Mouse (Mus musculus) kidney, postnatal 0 days (tissue): ENCODE results near the gene Cyp2b19. TPM values are rescaled to one million over a fixed set of nuclear protein-coding genes. Genes with fewer than 3 reads are reported as not detected.

Source experiments
- ATAC-seq: fragments of 200-750 bp; cut with Nextera tagmentation; replicated peaks from 2 replicates; pipeline ENCODE4 v1.8.0; 2017; ENCODE audit warnings: low read depth, moderate number of reproducible peaks, moderate TSS enrichment, moderate library complexity; ENCODE audit not compliant: low FRiP score
- DNase-seq: peaks from one replicate; pipeline ENCODE4 v3.0.0-alpha.2; 2016; ENCODE audit warnings: low spot score
- H3K27ac ChIP-seq: fragments of 300-500 bp; sonication (generic); 2 replicates; pipeline ENCODE4 v1.5.1; 2014; ENCODE audit warnings: mild to moderate bottlenecking
- H3K27me3 ChIP-seq: fragments of 300-500 bp; sonication (generic); 2 replicates; pipeline ENCODE4 v1.6.1; 2014; ENCODE audit warnings: low read length, mixed read lengths; ENCODE audit not compliant: insufficient read depth
- H3K36me3 ChIP-seq: fragments of 300-500 bp; sonication (generic); 2 replicates; pipeline ENCODE4 v1.6.1; 2014; ENCODE audit warnings: low read length, mixed read lengths; ENCODE audit not compliant: insufficient read depth
- H3K4me1 ChIP-seq: fragments of 300-500 bp; sonication (generic); replicated peaks from 2 replicates; pipeline ENCODE4 v1.6.1; 2014; ENCODE audit warnings: antibody characterized with exemption, low read length, mixed read lengths; ENCODE audit not compliant: insufficient read depth
- H3K4me2 ChIP-seq: fragments of 300-500 bp; sonication (generic); 2 replicates; pipeline ENCODE4 v1.6.1; 2014; ENCODE audit warnings: mild to moderate bottlenecking, low read length, moderate library complexity, mixed read lengths
- H3K4me3 ChIP-seq: fragments of 300-500 bp; sonication (generic); replicated peaks from 2 replicates; pipeline ENCODE4 v1.5.1; 2014; ENCODE audit warnings: low read depth, low read length
- H3K9ac ChIP-seq: fragments of 300-500 bp; sonication (generic); 2 replicates; pipeline ENCODE4 v1.6.1; 2014; ENCODE audit warnings: low read depth, low read length
- H3K9me3 ChIP-seq: fragments of 300-500 bp; sonication (generic); replicated peaks from 2 replicates; pipeline ENCODE4 v1.6.1; 2016; ENCODE audit warnings: low read length, inconsistent platforms, mixed read lengths
- CTCF ChIP-seq: IDR thresholded peaks from 2 replicates; pipeline ENCODE4 v1.5.1; 2016; ENCODE audit warnings: antibody characterized with exemption, low read depth, mild to moderate bottlenecking, moderate library complexity
- WGBS: fragments of 180-500 bp; shearing (Covaris S2); extraction: QIAGEN DNeasy Blood & Tissue Kit; methylation state at CpG from one replicate; pipeline ENCODE4 v1.1.7; 2014; 5-methylcytosine and 5-hydroxymethylcytosine counted together
- polyA plus RNA-seq: library from polyadenylated mRNA; unstranded; fragments of >200 nt; fragmentation: Nextera tagmentation; extraction: Ambion mirVana; gene quantifications from 2 replicates; pipeline ENCODE4 v1.2.1, GENCODE M21; 2015

The Cyp2b19 gene
- polyA plus RNA-seq, 1 experiment from 2014 or later = not detected

DNA sequence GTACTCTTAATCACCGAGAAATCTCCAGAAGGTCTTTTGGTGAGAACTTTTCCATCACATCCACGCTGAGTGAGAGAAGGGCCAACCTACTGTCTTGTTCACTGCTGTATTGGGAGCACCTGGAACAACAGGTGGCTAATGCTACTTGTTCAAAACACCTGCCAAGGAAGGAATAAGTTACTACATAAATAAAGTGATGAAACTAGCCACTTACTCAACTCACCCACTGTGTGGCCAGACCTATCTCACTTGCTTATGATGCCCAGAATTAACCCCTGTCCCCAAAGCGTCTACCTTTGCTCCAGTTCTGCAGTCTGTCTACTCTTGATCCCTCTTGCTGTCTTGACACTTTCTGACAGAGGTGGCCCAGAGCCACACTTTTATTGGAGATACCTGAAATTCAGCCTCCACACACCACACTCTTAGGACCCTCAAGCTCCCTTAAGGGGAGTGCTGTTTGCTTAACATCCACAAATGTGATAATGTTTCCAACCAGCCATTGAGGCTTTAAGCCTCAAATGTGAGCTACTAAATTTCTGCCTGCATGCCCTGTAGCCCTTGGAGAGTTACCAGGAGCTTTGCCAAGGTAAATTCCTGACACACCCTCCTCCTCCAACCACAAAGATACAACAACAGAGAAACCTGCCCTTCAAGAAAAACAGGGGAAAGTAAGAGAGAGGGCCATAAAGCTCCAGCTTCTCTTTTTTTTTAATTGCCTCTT, 16.1 kb downstream of the Cyp2b19 start:
- Histone ChIP-seq H3K27ac (no peak overlapping the region), H3K4me3 (no peak overlapping the region), H3K36me3 (no peaks in the 10 kb centered on the region), H3K27me3 (no peaks in the 10 kb centered on the region), H3K4me1 (no peaks in the 10 kb centered on the region), H3K9ac (no peak overlapping the region), H3K4me2 (no peak overlapping the region), H3K9me3 (no peaks in the 10 kb centered on the region)
- DNase-seq (no peak), ATAC-seq (no peak)
- no peak for TF ChIP-seq CTCF
- WGBS = 70% methylated on average over 3 of the region's 3 CpGs

DNA sequence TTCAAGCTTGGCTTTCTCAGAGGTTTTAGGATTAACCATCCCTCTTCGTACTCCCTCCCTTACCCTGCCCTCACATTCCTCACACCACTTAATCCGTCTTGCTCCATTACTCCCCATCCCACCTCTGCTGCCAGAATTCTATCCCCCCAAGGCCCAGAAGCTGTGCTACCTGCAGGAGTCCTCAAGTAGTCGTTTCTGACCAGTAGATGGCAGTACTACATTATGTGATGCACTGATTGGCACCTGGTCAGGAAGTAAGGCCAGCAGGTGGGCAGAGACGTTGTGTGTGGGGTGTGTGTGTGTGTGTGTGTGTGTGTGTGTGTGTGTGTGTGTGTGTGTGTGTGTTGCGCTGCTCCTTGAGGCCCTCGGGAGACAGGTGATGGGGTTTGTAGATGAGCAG, 18.9 kb downstream of the Cyp2b19 start:
- Histone ChIP-seq H3K36me3 (no peaks in the 10 kb centered on the region), H3K4me1 (no peaks in the 10 kb centered on the region), H3K27me3 (no peaks in the 10 kb centered on the region), H3K4me3 (no peak overlapping the region), H3K27ac (no peak overlapping the region), H3K9ac (no peak overlapping the region), H3K9me3 (no peaks in the 10 kb centered on the region), H3K4me2 (no peak overlapping the region)
- ATAC-seq (peak; percentile 72), DNase-seq (peak; percentile 51)
- peak; percentile 76 for TF ChIP-seq CTCF
- 10% methylated on average over 6 of the region's 6 CpGs for WGBS

DNA sequence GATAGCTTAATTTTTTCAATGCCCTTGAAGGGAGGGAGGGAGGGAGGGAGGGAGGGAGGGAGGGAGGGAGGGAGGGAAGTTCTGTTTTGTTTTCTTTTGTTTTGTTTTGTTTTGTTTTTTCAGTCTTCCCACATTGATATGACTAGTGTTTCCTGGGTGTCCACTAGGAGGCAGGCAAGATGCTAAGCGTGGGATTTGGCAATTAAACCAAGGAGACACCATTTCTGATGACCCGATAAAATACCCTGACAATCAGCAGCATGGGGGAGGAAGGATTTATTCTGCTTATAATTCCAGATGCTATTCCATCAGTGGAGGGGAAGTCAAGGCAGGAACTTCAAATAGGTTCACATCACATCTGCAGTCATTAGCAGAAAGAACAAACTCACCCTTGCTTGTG, 20.9 kb downstream of the Cyp2b19 start:
- Histone ChIP-seq H3K4me1 (no peaks in the 10 kb centered on the region), H3K4me2 (no peak overlapping the region), H3K9ac (no peak overlapping the region), H3K36me3 (no peaks in the 10 kb centered on the region), H3K4me3 (no peak overlapping the region), H3K9me3 (no peaks in the 10 kb centered on the region), H3K27ac (no peak overlapping the region), H3K27me3 (no peaks in the 10 kb centered on the region)
- TF ChIP-seq CTCF = peak; percentile 49; the same call in 1 of the 2 replicates
- ATAC-seq (no peak), DNase-seq (peak; percentile 14)
- WGBS = 37% methylated on average over 2 of the region's 2 CpGs

DNA sequence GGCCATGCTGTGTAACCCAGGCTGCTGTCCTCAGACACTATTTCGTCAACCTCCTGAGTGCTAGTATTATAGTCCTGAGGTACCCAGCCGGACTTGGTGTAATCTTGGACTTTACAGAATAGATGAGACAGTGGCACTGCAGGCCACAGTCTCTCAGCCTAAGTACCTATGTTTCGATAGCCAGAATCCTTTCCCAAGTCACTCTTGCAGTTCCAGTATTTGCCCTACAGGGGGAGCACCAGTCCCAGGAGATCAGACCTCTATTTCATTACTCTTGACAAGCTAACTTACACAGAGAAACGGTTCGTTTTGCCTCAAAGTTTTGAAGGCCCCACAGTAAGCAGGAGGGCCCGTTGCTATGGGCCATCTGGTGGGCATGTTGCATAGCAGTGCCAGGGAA, 21.5 kb downstream of the Cyp2b19 start:
- WGBS = 29% methylated on average over 6 of the region's 6 CpGs
- no peak overlapping the region for H3K9ac ChIP-seq
- no peaks in the 10 kb centered on the region for H3K27me3 ChIP-seq
- ATAC-seq (no peak), DNase-seq (peak; percentile 68)
- H3K4me3 ChIP-seq = no peak overlapping the region
- H3K36me3 ChIP-seq = no peaks in the 10 kb centered on the region
- H3K4me2 ChIP-seq = no peak overlapping the region
- peak; percentile 75 for TF ChIP-seq CTCF
- no peak overlapping the region for H3K27ac ChIP-seq
- H3K9me3 ChIP-seq = no peaks in the 10 kb centered on the region
- H3K4me1 ChIP-seq = no peaks in the 10 kb centered on the region

DNA sequence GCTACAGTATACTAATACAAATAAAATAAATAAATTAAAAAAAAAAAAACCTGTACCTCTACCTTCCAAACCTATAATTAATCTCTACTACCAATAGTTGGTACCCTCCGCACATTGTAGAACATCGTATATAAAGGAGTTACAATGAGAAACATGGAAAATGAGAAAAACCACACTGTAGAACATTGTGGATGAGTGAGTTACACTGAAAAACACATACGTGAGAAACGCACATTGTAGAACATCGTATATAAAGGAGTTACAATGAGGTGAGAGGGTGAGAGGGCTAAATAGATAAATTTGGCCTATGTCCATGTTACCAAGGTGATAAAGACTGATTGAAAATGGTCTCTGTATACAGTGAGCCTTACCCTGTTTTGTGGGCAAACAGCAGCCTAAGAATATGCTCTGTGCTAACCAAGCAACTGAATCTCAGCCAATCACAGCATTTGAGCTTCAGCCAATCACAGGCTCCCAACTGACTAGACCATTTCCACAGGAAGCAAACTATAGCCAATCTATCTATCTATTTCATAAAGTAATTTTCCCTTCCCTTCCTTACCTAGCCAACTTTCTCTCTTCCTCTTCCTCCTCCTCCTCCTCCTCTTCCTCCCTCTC, 23.0 kb downstream of the Cyp2b19 start:
- peak; percentile 66; the same call in 1 of the 2 replicates for ATAC-seq
- no peak for DNase-seq
- H3K4me3 ChIP-seq = no peak overlapping the region

DNA sequence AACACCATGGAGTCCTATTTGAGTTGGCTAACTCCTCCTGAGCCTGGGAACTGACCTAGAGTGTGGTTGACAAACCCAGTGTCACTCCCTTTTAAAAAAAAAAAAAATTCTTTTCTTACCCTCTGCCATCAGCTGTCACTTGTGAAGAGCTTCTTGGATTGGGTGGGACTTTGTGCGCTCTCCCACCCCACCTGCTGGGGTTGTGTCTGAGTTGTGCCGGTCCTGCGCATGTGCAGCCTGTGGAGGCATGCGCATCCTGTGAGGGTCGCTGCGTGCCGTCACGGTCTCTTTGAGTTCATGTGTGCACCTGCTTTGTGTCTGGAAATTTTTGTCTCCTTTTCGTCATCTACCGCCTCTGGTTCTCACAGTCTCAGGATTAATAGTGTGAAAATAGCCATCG, 23.6 kb downstream of the Cyp2b19 start:
- H3K4me1 ChIP-seq = no peaks in the 10 kb centered on the region
- ATAC-seq = 0 out of 2 replicates have a peak, but pooled peaks have one; percentile 47
- no peak overlapping the region for H3K4me3 ChIP-seq
- no peak overlapping the region for H3K27ac ChIP-seq
- peak; percentile 7; the same call in 1 of the 2 replicates for TF ChIP-seq CTCF
- no peaks in the 10 kb centered on the region for H3K27me3 ChIP-seq
- H3K9me3 ChIP-seq = no peaks in the 10 kb centered on the region
- H3K36me3 ChIP-seq = no peaks in the 10 kb centered on the region
- peak; percentile 21 for DNase-seq
- no peak overlapping the region for H3K4me2 ChIP-seq
- WGBS = 7% methylated on average over 11 of the region's 11 CpGs
- no peak overlapping the region for H3K9ac ChIP-seq

More for the DNA sequence above, 23.0 kb downstream of the Cyp2b19 start:
- Histone ChIP-seq H3K36me3 (no peaks in the 10 kb centered on the region), H3K9ac (no peak overlapping the region), H3K27me3 (no peaks in the 10 kb centered on the region), H3K4me1 (no peaks in the 10 kb centered on the region), H3K4me2 (no peak overlapping the region), H3K9me3 (no peaks in the 10 kb centered on the region), H3K27ac (no peak overlapping the region)
- 87% methylated on average over 5 of the region's 5 CpGs for WGBS
- no peak for TF ChIP-seq CTCF
